Mouse (Mus musculus) ES-Bruce4 (cell line): ENCODE measurements at regions not wholly inside any gene's neighbourhood (a gene's known extent, or its start where the extent isn't known, plus 50 kb on each side); places are given as distances from the start of the nearest gene placed in this dataset.

ENCODE experiments used
- CTCF ChIP-seq: IDR thresholded peaks from one replicate; pipeline ENCODE4 v1.8.1; 2011; ENCODE audit warnings: low read depth, low read length
- EP300 ChIP-seq: IDR thresholded peaks from 2 replicates; pipeline ENCODE4 v1.6.1; 2011; ENCODE audit warnings: low read depth, low read length; ENCODE audit not compliant: insufficient read depth
- POLR2A ChIP-seq: IDR thresholded peaks from one replicate; pipeline ENCODE4 v1.8.1; 2011; ENCODE audit warnings: low read length; ENCODE audit not compliant: insufficient read depth

GRCm38 (mm10) chr2:173988641-173989336, 87.3 kb upstream of the Stx16 start:
- TF ChIP-seq POLR2A: no peak
- TF ChIP-seq CTCF: no peak
- TF ChIP-seq EP300: no peak
